Mouse (Mus musculus): ENCODE measurements at regions not wholly inside any gene's neighbourhood (a gene's known extent, or its start where the extent isn't known, plus 50 kb on each side); places are given as distances from the start of the nearest gene placed in this dataset.

GRCm38 (mm10) chr11:32113118-32113826 is 86.8 kb downstream of the Il9r start:
- no peak for DNase-seq (ENCODE audit: extremely low read depth)
- H3K4me3 ChIP-seq (replicated peaks in 1 of 3; ENCODE audit: low read depth in 2 of 3, low read length in 2 of 3, poor library complexity in 1 of 3), result no peak overlapping the region
- H3K4me2 ChIP-seq (ENCODE audit: insufficient read depth, low read depth, poor library complexity, severe bottlenecking), result no peak overlapping the region
- no peak overlapping the region for H3K27ac ChIP-seq (ENCODE audit: insufficient read depth, low read depth)
- no peak overlapping the region for H3K9ac ChIP-seq (ENCODE audit: insufficient read depth, low read depth)
- no peaks in the 10 kb centered on the region for H3K79me2 ChIP-seq (replicated peaks; ENCODE audit: control insufficient read depth, extremely low read depth, insufficient read depth, poor library complexity, severe bottlenecking)
- TF ChIP-seq MEF2A (IDR thresholded peaks at IDR 0.05; ENCODE audit: borderline replicate concordance, low read depth, low read length), result no peak
- TF ChIP-seq SIN3A (IDR thresholded peaks at IDR 0.05; ENCODE audit: low read length), result no peak
- TF ChIP-seq IRF4 (IDR thresholded peaks at IDR 0.05; ENCODE audit: low read depth, low read length), result no peak
- no peak for TF ChIP-seq CTCF (conservative IDR thresholded peaks at IDR 0.05 in 1 of 2, IDR thresholded peaks at IDR 0.05 in 1 of 2; ENCODE audit: low read depth in 2 of 2, low read length in 2 of 2)
- no peak for TF ChIP-seq JUND (conservative IDR thresholded peaks at IDR 0.05; ENCODE audit: low read depth, low read length)
- TF ChIP-seq MAFK (IDR thresholded peaks at IDR 0.05; ENCODE audit: insufficient replicate concordance, low read length), result no peak
- no peak for TF ChIP-seq ELF1 (IDR thresholded peaks at IDR 0.05; ENCODE audit: low read depth, low read length)
- no peak for TF ChIP-seq POLR2A (IDR thresholded peaks at IDR 0.05; ENCODE audit: low read depth, low read length)
- no peak for TF ChIP-seq CHD2 (IDR thresholded peaks at IDR 0.05; ENCODE audit: low read length)
- TF ChIP-seq MAX (IDR thresholded peaks at IDR 0.05; ENCODE audit: low read length), result no peak
- TF ChIP-seq USF2 (conservative IDR thresholded peaks at IDR 0.05; ENCODE audit: low read depth, low read length), result no peak
- TF ChIP-seq NRF1 (IDR thresholded peaks at IDR 0.05; ENCODE audit: low read depth, low read length), result no peak
- TF ChIP-seq UBTF (IDR thresholded peaks at IDR 0.05; ENCODE audit: low read depth, low read length), result no peak
- TF ChIP-seq SMC3 (IDR thresholded peaks at IDR 0.05; ENCODE audit: low read depth, low read length), result no peak
- TF ChIP-seq PAX5 (IDR thresholded peaks at IDR 0.05; ENCODE audit: low read length), result no peak
- TF ChIP-seq E2F4 (IDR thresholded peaks at IDR 0.05; ENCODE audit: insufficient replicate concordance, low read depth, low read length), result no peak
- TF ChIP-seq HCFC1 (IDR thresholded peaks at IDR 0.05; ENCODE audit: low read depth, low read length), result no peak
- H3K36me3 ChIP-seq (replicated peaks in 1 of 2; ENCODE audit: control insufficient read depth in 1 of 2, insufficient read depth in 1 of 2, low read length in 1 of 2), result no peaks in the 10 kb centered on the region
- H3K4me1 ChIP-seq (ENCODE audit: control insufficient read depth in 1 of 2, insufficient read depth in 2 of 2), result no peaks in the 10 kb centered on the region
- H3K27me3 ChIP-seq (replicated peaks), result peaks cover 10% of the 10 kb centered on the region
- in situ Hi-C loops (cut with MboI; ENCODE audit: low pct_ligation_motif_present, low pct_unique_long_range_greater_than_20kb, low sequenced_read_pairs), result loop anchor here (25.0 kb wide), 1 partner anchor 851 kb away; no protein-coding TSS in a partner anchor
- peaks cover 21% of the 10 kb centered on the region for H3K9me3 ChIP-seq (replicated peaks; ENCODE audit: low read length)
- dilution Hi-C loops (cut with MboI; ENCODE audit: extremely low pct_ligation_motif_present, extremely low pct_unique_long_range_greater_than_20kb, low sequenced_read_pairs), result no loop called here

GRCm38 (mm10) chr11:32112521-32112920 is 87.6 kb downstream of the Il9r start:
- Histone ChIP-seq H3K9me3 (replicated peaks; ENCODE audit: low read length) (peaks cover 21% of the 10 kb centered on the region), H3K27ac (ENCODE audit: insufficient read depth, low read depth) (no peak overlapping the region), H3K27me3 (replicated peaks) (peaks cover 6% of the 10 kb centered on the region), H3K36me3 (replicated peaks in 1 of 2; ENCODE audit: control insufficient read depth in 1 of 2, insufficient read depth in 1 of 2, low read length in 1 of 2) (no peaks in the 10 kb centered on the region), H3K4me2 (ENCODE audit: insufficient read depth, low read depth, poor library complexity, severe bottlenecking) (no peak overlapping the region), H3K4me1 (ENCODE audit: control insufficient read depth in 1 of 2, insufficient read depth in 2 of 2) (no peaks in the 10 kb centered on the region), H3K9ac (ENCODE audit: insufficient read depth, low read depth) (no peak overlapping the region), H3K79me2 (replicated peaks; ENCODE audit: control insufficient read depth, extremely low read depth, insufficient read depth, poor library complexity, severe bottlenecking) (no peaks in the 10 kb centered on the region), H3K4me3 (replicated peaks in 1 of 3; ENCODE audit: low read depth in 2 of 3, low read length in 2 of 3, poor library complexity in 1 of 3) (no peak overlapping the region)
- in situ Hi-C loops (cut with MboI; ENCODE audit: low pct_ligation_motif_present, low pct_unique_long_range_greater_than_20kb, low sequenced_read_pairs) (loop anchor here (25.0 kb wide), 1 partner anchor 850 kb away; no protein-coding TSS in a partner anchor), dilution Hi-C loops (cut with MboI; ENCODE audit: extremely low pct_ligation_motif_present, extremely low pct_unique_long_range_greater_than_20kb, low sequenced_read_pairs) (no loop called here)
- DNase-seq (ENCODE audit: extremely low read depth), result no peak
- TF ChIP-seq ETS1 (conservative IDR thresholded peaks at IDR 0.05; ENCODE audit: low read depth, low read length) (no peak), RAD21 (IDR thresholded peaks at IDR 0.05; ENCODE audit: low read depth, low read length) (no peak), IRF4 (IDR thresholded peaks at IDR 0.05; ENCODE audit: low read depth, low read length) (no peak), USF2 (conservative IDR thresholded peaks at IDR 0.05; ENCODE audit: low read depth, low read length) (no peak), CHD2 (IDR thresholded peaks at IDR 0.05; ENCODE audit: low read length) (no peak), HCFC1 (IDR thresholded peaks at IDR 0.05; ENCODE audit: low read depth, low read length) (no peak), NRF1 (IDR thresholded peaks at IDR 0.05; ENCODE audit: low read depth, low read length) (no peak), MYC (IDR thresholded peaks at IDR 0.05; ENCODE audit: low read depth, low read length) (no peak), UBTF (IDR thresholded peaks at IDR 0.05; ENCODE audit: low read depth, low read length) (no peak), POLR2A (IDR thresholded peaks at IDR 0.05; ENCODE audit: low read depth, low read length) (no peak), NELFE (IDR thresholded peaks at IDR 0.05; ENCODE audit: low read depth, low read length) (no peak), ZKSCAN1 (IDR thresholded peaks at IDR 0.05; ENCODE audit: borderline replicate concordance, low read depth, low read length) (no peak), MXI1 (IDR thresholded peaks at IDR 0.05; ENCODE audit: low read depth, low read length) (no peak), CHD1 (IDR thresholded peaks at IDR 0.05; ENCODE audit: low read depth, low read length) (no peak), TBP (conservative IDR thresholded peaks at IDR 0.05; ENCODE audit: low read depth, low read length) (no peak), USF1 (IDR thresholded peaks at IDR 0.05; ENCODE audit: low read depth, low read length) (no peak)

Data from CH12.LX (cell line).